Mouse (Mus musculus) heart, adult 2 months (tissue): ENCODE data around the gene Olfr1080. TPM values are rescaled to one million over a fixed set of nuclear protein-coding genes. Genes with fewer than 3 reads are reported as not detected.
"Not testable (repeated sequence)": the region's sequence is repeated elsewhere in the genome, so short reads cannot be mapped to it uniquely, and the experiment has no call there.

Experiments
- DNase-seq, 2 experiments: peaks; one replicate each; pipeline ENCODE4 v3.0.0; 2021
- H3K27ac ChIP-seq: fragments of 200-600 bp; 2 replicates; pipeline ENCODE4 v1.8.1; 2022
- H3K27me3 ChIP-seq: fragments of 200-500 bp; 2 replicates; pipeline ENCODE4 v1.6.1; 2012; ENCODE audit warnings: mild to moderate bottlenecking, low read length, inconsistent platforms, mixed read lengths; ENCODE audit not compliant: control insufficient read depth, insufficient read depth
- H3K36me3 ChIP-seq: fragments of 200-500 bp; 2 replicates; pipeline ENCODE4 v1.6.1; 2012; ENCODE audit warnings: low read length, inconsistent platforms; ENCODE audit not compliant: control insufficient read depth, insufficient read depth
- H3K4me1 ChIP-seq: fragments of 200-500 bp; 2 replicates; pipeline ENCODE4 v1.6.1; 2011; ENCODE audit warnings: low read length; ENCODE audit not compliant: control insufficient read depth, insufficient read depth
- H3K4me3 ChIP-seq: fragments of 200-600 bp; 2 replicates; pipeline ENCODE4 v1.8.1; 2022
- H3K79me2 ChIP-seq: fragments of 200-500 bp; replicated peaks from 2 replicates; pipeline ENCODE4 v1.6.1; 2012; ENCODE audit warnings: mild to moderate bottlenecking, inconsistent platforms, low read length, moderate library complexity, mixed read lengths; ENCODE audit not compliant: control insufficient read depth, insufficient read depth
- H3K9ac ChIP-seq: fragments of 200-500 bp; 2 replicates; pipeline ENCODE4 v1.6.1; 2012; ENCODE audit warnings: low read depth, mild to moderate bottlenecking, control low read depth, inconsistent platforms, low read length, mixed read lengths
- CTCF ChIP-seq: fragments of 200-600 bp; IDR thresholded peaks from 2 replicates; pipeline ENCODE4 v1.8.1; 2022; ENCODE audit warnings: antibody characterized with exemption, mild to moderate bottlenecking, moderate library complexity
- EP300 ChIP-seq: fragments of 200-500 bp; IDR thresholded peaks from 2 replicates; pipeline ENCODE4 v1.6.1; 2011; ENCODE audit warnings: low read depth, low read length, control low read depth; ENCODE audit not compliant: insufficient read depth
- POLR2A ChIP-seq: fragments of 200-500 bp; IDR thresholded peaks from 2 replicates; pipeline ENCODE4 v1.6.1; 2011; ENCODE audit warnings: mild to moderate bottlenecking, low read depth, low read length, control low read depth; ENCODE audit not compliant: insufficient read depth
- WGBS: fragments of 180-500 bp; shearing (Covaris S2); methylation state at CpG from one replicate; pipeline ENCODE4 v1.1.7; 2018; 5-methylcytosine and 5-hydroxymethylcytosine counted together
- intact Hi-C: fragments of 180-260 bp; cut with DNase I; formaldehyde crosslinking; loops from one replicate; pipeline ENCODE4 v1.15.1; 2025
- long read RNA-seq: library from polyadenylated mRNA; stranded (forward); transcript quantifications from one replicate; pipeline ENCODE4 v2.0.0, GENCODE M21; 2021
- polyA plus RNA-seq: library from polyadenylated mRNA; depleted of rRNA; stranded (reverse); fragments of >200 nt; gene quantifications from 2 replicates; pipeline ENCODE4 v1.2.3, GENCODE M21; 2012; rRNA removed
- total RNA-seq, 2 experiments: library from RNA; stranded (reverse); gene quantifications; 2 replicates each; pipeline ENCODE4 v1.2.3; 2021

The Olfr1080 gene
- total RNA-seq (not detected), polyA plus RNA-seq (not detected in 2 replicates)
- long read RNA-seq = 0 reads

DNA sequence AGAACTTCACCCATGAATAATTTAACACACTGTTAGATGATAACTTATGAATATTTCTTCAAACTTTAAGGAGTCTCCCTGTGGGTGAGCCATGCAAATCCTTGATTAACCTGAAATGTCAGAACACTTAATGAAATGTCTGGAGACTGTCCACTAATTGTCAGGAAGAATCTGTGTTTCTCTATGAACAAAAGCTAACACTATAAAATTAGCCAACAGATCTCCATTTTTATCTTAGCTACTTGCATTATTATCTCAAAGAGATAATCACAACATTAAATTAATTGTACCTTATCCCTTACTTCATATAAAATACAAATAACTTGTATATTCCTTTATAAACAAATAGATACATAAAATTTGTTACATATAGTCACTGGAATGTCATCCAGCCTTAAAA lies at the start of gene Olfr1080:
Gene Olfr1080, minus strand, starts transcription at position 101 of the 400 bp plus-strand sequence.
- H3K27me3 ChIP-seq, DNase-seq, H3K4me3 ChIP-seq, intact Hi-C loops, H3K79me2 ChIP-seq, H3K36me3 ChIP-seq, H3K4me1 ChIP-seq, H3K27ac ChIP-seq, H3K9ac ChIP-seq: not testable (repeated sequence)

- H3K27me3 ChIP-seq, H3K4me3 ChIP-seq, intact Hi-C loops, H3K9ac ChIP-seq, H3K27ac ChIP-seq, DNase-seq, H3K79me2 ChIP-seq, H3K4me1 ChIP-seq, H3K36me3 ChIP-seq: not testable (repeated sequence)
- WGBS = 19% methylated on average over 1 of the region's 1 CpGs
These were observed 40.8 kb upstream of the Olfr1080 start, which contains the start of gene Olfr1082 for GRCm38 (mm10) chr2:86598866-86599265. TSS of gene Olfr1082 (minus strand) at chr2:86598966.

DNA sequence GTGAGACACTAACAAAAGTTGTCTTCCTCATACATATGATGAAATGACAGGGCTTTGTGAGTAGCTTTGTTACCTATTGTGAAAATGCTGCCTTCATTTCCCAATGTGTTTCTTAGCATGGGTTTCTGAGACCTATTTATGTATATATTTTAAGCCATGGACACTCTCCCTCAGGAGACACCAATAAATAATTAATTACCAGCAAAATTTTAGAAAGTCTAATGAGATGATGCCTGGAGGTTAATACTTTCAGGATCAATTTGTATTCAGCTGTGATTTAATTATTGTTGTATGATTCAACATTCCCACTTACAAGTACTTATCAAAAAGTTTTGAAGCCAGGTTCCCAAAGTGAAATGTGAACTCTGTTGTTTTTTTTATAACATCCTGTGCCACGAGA lies 15.7 kb downstream of the Olfr1080 start, which contains the start of gene Olfr1079:
Gene Olfr1079, minus strand, starts transcription at position 101 of the 400 bp plus-strand sequence.
- Histone ChIP-seq H3K27me3 (no peaks in the 10 kb centered on the region), H3K27ac (no peak within 1 kb of the TSS), H3K36me3 (no peaks in the 10 kb centered on the region), H3K4me1 (no peaks in the 10 kb centered on the region), H3K79me2 (no peaks in the 10 kb centered on the region), H3K4me3 (no peak within 1 kb of the TSS), H3K9ac (no peak within 1 kb of the TSS)
- DNase-seq = no peak
- intact Hi-C loops = no loop called here
- WGBS = 47% methylated on average over 1 of the region's 1 CpGs
- no peak for TF ChIP-seq CTCF
- no peak for TF ChIP-seq EP300

- intact Hi-C loops = no loop called here
- Histone ChIP-seq H3K4me1 (no peaks in the 10 kb centered on the region), H3K36me3 (no peaks in the 10 kb centered on the region), H3K9ac (no peak overlapping the region), H3K79me2 (no peaks in the 10 kb centered on the region), H3K27me3 (no peaks in the 10 kb centered on the region), H3K4me3 (no peak overlapping the region), H3K27ac (no peak overlapping the region)
- TF ChIP-seq POLR2A (no peak), EP300 (no peak), CTCF (no peak)
- WGBS = 58% methylated on average over 1 of the region's 1 CpGs
- no peak for DNase-seq
These were observed 27.0 kb downstream of the Olfr1080 start for GRCm38 (mm10) chr2:86530991-86531390.

DNA sequence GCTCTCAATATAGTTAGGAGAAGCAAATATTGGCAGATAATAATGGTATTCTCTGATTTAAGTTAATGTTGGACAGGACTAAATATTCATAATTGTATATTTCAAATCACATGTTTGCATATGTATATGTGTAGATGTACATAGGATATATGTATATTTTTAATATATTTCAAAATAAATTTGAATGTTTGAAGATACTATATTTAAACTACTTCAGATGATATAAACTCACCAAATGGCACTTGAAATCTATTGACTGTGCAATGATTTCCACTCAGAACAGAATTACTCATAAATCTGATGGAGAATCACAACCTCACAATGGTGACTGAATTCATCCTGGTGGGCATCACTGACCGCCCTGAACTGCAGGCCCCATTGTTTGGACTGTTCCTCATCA lies 49.9 kb downstream of the Olfr1080 start, which contains the start of gene Olfr1076:
Gene Olfr1076, plus strand, starts transcription at position 301 of the 400 bp plus-strand sequence.
- no peaks in the 10 kb centered on the region for H3K79me2 ChIP-seq
- no peak within 1 kb of the TSS for H3K4me3 ChIP-seq
- H3K27me3 ChIP-seq = no peaks in the 10 kb centered on the region
- intact Hi-C loops = no loop called here
- TF ChIP-seq POLR2A = no peak
- no peak for TF ChIP-seq CTCF
- TF ChIP-seq EP300 = no peak
- H3K36me3 ChIP-seq = no peaks in the 10 kb centered on the region
- 55% methylated on average over 1 of the region's 1 CpGs for WGBS
- no peak within 1 kb of the TSS for H3K27ac ChIP-seq
- no peak for DNase-seq
- no peaks in the 10 kb centered on the region for H3K4me1 ChIP-seq
- no peak within 1 kb of the TSS for H3K9ac ChIP-seq

Other genes starting within 250 kb of the Olfr1080 start
- gene Olfr1053, start 243.0 kb downstream of the Olfr1080 start, total RNA-seq = not detected
- not detected in 2 replicates for gene Olfr1053, start 243.0 kb downstream of the Olfr1080 start, polyA plus RNA-seq
- gene Olfr1054, start 222.8 kb downstream of the Olfr1080 start, total RNA-seq = not detected
- not detected in 2 replicates for gene Olfr1054, start 222.8 kb downstream of the Olfr1080 start, polyA plus RNA-seq
- not detected for gene Olfr1055, start 208.0 kb downstream of the Olfr1080 start, total RNA-seq
- not detected in 2 replicates for gene Olfr1055, start 208.0 kb downstream of the Olfr1080 start, polyA plus RNA-seq
- gene Olfr1056, start 195.8 kb downstream of the Olfr1080 start, total RNA-seq = not detected
- gene Olfr1056, start 195.8 kb downstream of the Olfr1080 start, polyA plus RNA-seq = not detected in 2 replicates
- not detected for gene Olfr1057, start 179.8 kb downstream of the Olfr1080 start, total RNA-seq
- not detected in 2 replicates for gene Olfr1057, start 179.8 kb downstream of the Olfr1080 start, polyA plus RNA-seq
- not detected for gene Olfr1058, start 169.7 kb downstream of the Olfr1080 start, total RNA-seq
- not detected in 2 replicates for gene Olfr1058, start 169.7 kb downstream of the Olfr1080 start, polyA plus RNA-seq
- not detected for gene Olfr1061, start 144.2 kb downstream of the Olfr1080 start, total RNA-seq
- not detected in 2 replicates for gene Olfr1061, start 144.2 kb downstream of the Olfr1080 start, polyA plus RNA-seq
- not detected for gene Olfr1062, start 131.5 kb downstream of the Olfr1080 start, total RNA-seq
- not detected in 2 replicates for gene Olfr1062, start 131.5 kb downstream of the Olfr1080 start, polyA plus RNA-seq
- not detected for gene Olfr1065, start 107.6 kb downstream of the Olfr1080 start, total RNA-seq
- not detected in 2 replicates for gene Olfr1065, start 107.6 kb downstream of the Olfr1080 start, polyA plus RNA-seq
- not detected for gene Olfr1066, start 102.0 kb downstream of the Olfr1080 start, total RNA-seq
- gene Olfr1066, start 102.0 kb downstream of the Olfr1080 start, polyA plus RNA-seq = not detected in 2 replicates
- not detected for gene Olfr228, start 70.8 kb downstream of the Olfr1080 start, total RNA-seq
- not detected in 2 replicates for gene Olfr228, start 70.8 kb downstream of the Olfr1080 start, polyA plus RNA-seq
- not detected for gene Olfr1076, start 49.8 kb downstream of the Olfr1080 start, total RNA-seq
- not detected in 2 replicates for gene Olfr1076, start 49.8 kb downstream of the Olfr1080 start, polyA plus RNA-seq
- not detected for gene Olfr1079, start 15.8 kb downstream of the Olfr1080 start, total RNA-seq
- not detected in 2 replicates for gene Olfr1079, start 15.8 kb downstream of the Olfr1080 start, polyA plus RNA-seq
- not detected for gene Olfr1082, start 40.7 kb upstream of the Olfr1080 start, total RNA-seq
- not detected in 2 replicates for gene Olfr1082, start 40.7 kb upstream of the Olfr1080 start, polyA plus RNA-seq
- not detected for gene Olfr1084, start 81.5 kb upstream of the Olfr1080 start, total RNA-seq
- gene Olfr1084, start 81.5 kb upstream of the Olfr1080 start, polyA plus RNA-seq = not detected in 2 replicates
- not detected for gene Olfr1085, start 103.8 kb upstream of the Olfr1080 start, total RNA-seq
- gene Olfr1085, start 103.8 kb upstream of the Olfr1080 start, polyA plus RNA-seq = not detected in 2 replicates
- not detected for gene Olfr1086, start 121.9 kb upstream of the Olfr1080 start, total RNA-seq
- not detected in 2 replicates for gene Olfr1086, start 121.9 kb upstream of the Olfr1080 start, polyA plus RNA-seq
- gene Olfr1087, start 140.2 kb upstream of the Olfr1080 start, total RNA-seq = not detected
- not detected in 2 replicates for gene Olfr1087, start 140.2 kb upstream of the Olfr1080 start, polyA plus RNA-seq
- gene Olfr1089, start 175.5 kb upstream of the Olfr1080 start, total RNA-seq = not detected
- not detected in 2 replicates for gene Olfr1089, start 175.5 kb upstream of the Olfr1080 start, polyA plus RNA-seq
- not detected for gene Olfr1090, start 200.8 kb upstream of the Olfr1080 start, total RNA-seq
- gene Olfr1090, start 200.8 kb upstream of the Olfr1080 start, polyA plus RNA-seq = not detected in 2 replicates
- not detected for gene Olfr1093, start 224.2 kb upstream of the Olfr1080 start, total RNA-seq
- gene Olfr1093, start 224.2 kb upstream of the Olfr1080 start, polyA plus RNA-seq = not detected in 2 replicates